Mouse (Mus musculus) layer of hippocampus, adult 2 months (tissue): ENCODE measurements at regions not wholly inside any gene's neighbourhood (a gene's known extent, or its start where the extent isn't known, plus 50 kb on each side); places are given as distances from the start of the nearest gene placed in this dataset.

ENCODE experiments used
- DNase-seq, 2 experiments: peaks; one replicate each; pipeline ENCODE4 v3.0.0; 2022; ENCODE audit warnings: low spot score in 2 of 2
- H3K27ac ChIP-seq: fragments of 200-600 bp; 2 replicates; pipeline ENCODE4 v1.8.1; 2022
- H3K4me3 ChIP-seq: fragments of 200-600 bp; 2 replicates; pipeline ENCODE4 v1.8.1; 2022; ENCODE audit warnings: mild to moderate bottlenecking
- CTCF ChIP-seq: fragments of 200-600 bp; conservative IDR thresholded peaks from 2 replicates; pipeline ENCODE4 v1.8.1; 2022; ENCODE audit warnings: antibody characterized with exemption, mild to moderate bottlenecking, moderate library complexity

- no peak for TF ChIP-seq CTCF
- H3K27ac ChIP-seq = no peak overlapping the region
- H3K4me3 ChIP-seq = no peak overlapping the region
- no peak for DNase-seq
These were observed 152.8 kb downstream of the Klf5 start for GRCm38 (mm10) chr14:99451110-99451795.

- Histone ChIP-seq H3K4me3 (no peak overlapping the region), H3K27ac (no peak overlapping the region)
- DNase-seq = no peak
- no peak for TF ChIP-seq CTCF
These were observed 155.4 kb downstream of the Klf5 start for GRCm38 (mm10) chr14:99453916-99454315.

- no peak for DNase-seq
- Histone ChIP-seq H3K27ac (no peak overlapping the region), H3K4me3 (no peak overlapping the region)
- no peak for TF ChIP-seq CTCF
These were observed 158.1 kb downstream of the Klf5 start for GRCm38 (mm10) chr14:99456555-99456954.

- H3K4me3 ChIP-seq = no peak overlapping the region
- DNase-seq = no peak
- TF ChIP-seq CTCF = no peak
- H3K27ac ChIP-seq = no peak overlapping the region
These were observed 159.1 kb downstream of the Klf5 start for GRCm38 (mm10) chr14:99457573-99457972.

- no peak for DNase-seq
- no peak for TF ChIP-seq CTCF
- H3K27ac ChIP-seq = no peak overlapping the region
- no peak overlapping the region for H3K4me3 ChIP-seq
These were observed 173.6 kb downstream of the Klf5 start for GRCm38 (mm10) chr14:99472111-99472510.

GRCm38 (mm10) chr14:99475271-99475670 is 176.8 kb downstream of the Klf5 start:
- no peak for DNase-seq
- no peak overlapping the region for H3K4me3 ChIP-seq
- TF ChIP-seq CTCF = no peak
- H3K27ac ChIP-seq = no peak overlapping the region

- DNase-seq = no peak
- no peak for TF ChIP-seq CTCF
- H3K4me3 ChIP-seq = no peak overlapping the region
- H3K27ac ChIP-seq = no peak overlapping the region
These were observed 182.0 kb downstream of the Klf5 start for GRCm38 (mm10) chr14:99480325-99481077.

GRCm38 (mm10) chr14:99487981-99488380 is 189.5 kb downstream of the Klf5 start:
- DNase-seq = no peak
- Histone ChIP-seq H3K4me3 (no peak overlapping the region), H3K27ac (no peak overlapping the region)
- TF ChIP-seq CTCF = no peak

- no peak for TF ChIP-seq CTCF
- Histone ChIP-seq H3K4me3 (no peak overlapping the region), H3K27ac (no peak overlapping the region)
- no peak for DNase-seq
These were observed 194.7 kb downstream of the Klf5 start for GRCm38 (mm10) chr14:99493197-99493596.

- DNase-seq = no peak
These were observed 195.2 kb downstream of the Klf5 start for GRCm38 (mm10) chr14:99493659-99494058.

GRCm38 (mm10) chr14:99499502-99500266 is 201.2 kb downstream of the Klf5 start:
- no peak overlapping the region for H3K27ac ChIP-seq
- H3K4me3 ChIP-seq = no peak overlapping the region
- TF ChIP-seq CTCF = no peak
- DNase-seq = no peak

More at GRCm38 (mm10) chr14:99493659-99494058, 195.2 kb downstream of the Klf5 start:
- no peak for TF ChIP-seq CTCF
- Histone ChIP-seq H3K4me3 (no peak overlapping the region), H3K27ac (no peak overlapping the region)

GRCm38 (mm10) chr14:99504909-99505308 is 206.4 kb downstream of the Klf5 start:
- H3K27ac ChIP-seq = no peak overlapping the region
- TF ChIP-seq CTCF = no peak
- no peak for DNase-seq
- no peak overlapping the region for H3K4me3 ChIP-seq
